Comparison of ENCODE assay signal across 8 mouse cellular contexts in genomic region chr5:137029273-137029585, GRCm38 (mm10). TPM values are rescaled to one million over a fixed set of nuclear protein-coding genes. Genes with fewer than 3 reads are reported as not detected.
DNase-seq lines count a peak whose midpoint lies in the region; ATAC-seq and TF ChIP-seq lines count a peak whose summit lies in the region.

No protein-coding gene starts in this region.

- H3K4me2 ChIP-seq in kidney, embryonic 14.5 days (replicated peaks; ENCODE audit: low read depth, low read length): peak overlapping the region; percentile 64
- peak overlapping the region; percentile 99 for H3K4me2 ChIP-seq in hindbrain, embryonic 13.5 days
- peak overlapping the region; percentile 96 for H3K4me2 ChIP-seq in midbrain, embryonic 13.5 days (replicated peaks)

- no peak overlapping the region for H3K27ac ChIP-seq in kidney, embryonic 14.5 days (ENCODE audit: low read depth, low read length)
- H3K27ac ChIP-seq in MEL (ENCODE audit: control insufficient read depth, low read depth, low read length): no peak overlapping the region
- no peak overlapping the region for H3K27ac ChIP-seq in hindbrain, embryonic 13.5 days
- H3K27ac ChIP-seq in midbrain, embryonic 13.5 days: no peak overlapping the region

- no peak for TF ChIP-seq POLR2A in MEL (IDR thresholded peaks at IDR 0.05; ENCODE audit: control insufficient read depth in 1 of 2, insufficient read depth in 1 of 2, low read depth in 1 of 2, low read length in 2 of 2, poor library complexity in 1 of 2)

- TF ChIP-seq EP300 in MEL (IDR thresholded peaks at IDR 0.05; ENCODE audit: low read depth in 1 of 2, low read length in 2 of 2): no peak

- no peaks in the 10 kb centered on the region for H3K9me3 ChIP-seq in kidney, embryonic 14.5 days (ENCODE audit: control insufficient read depth, low read length)
- H3K9me3 ChIP-seq in MEL (replicated peaks; ENCODE audit: insufficient read depth, low read length): no peaks in the 10 kb centered on the region
- H3K9me3 ChIP-seq in hindbrain, embryonic 13.5 days: no peaks in the 10 kb centered on the region
- H3K9me3 ChIP-seq in midbrain, embryonic 13.5 days: no peaks in the 10 kb centered on the region

- peak overlapping the region; percentile 35; the same call in 1 of the 2 replicates for H3K4me3 ChIP-seq in kidney, embryonic 14.5 days (ENCODE audit: low read length)
- peak overlapping the region in 1 of 2 experiments; percentile 46; a peak in 1 of 4 replicates for H3K4me3 ChIP-seq in MEL (ENCODE audit: control insufficient read depth in 1 of 2, insufficient read depth in 1 of 2, low read depth in 2 of 2, low read length in 2 of 2)
- peak overlapping the region; percentile 54 for H3K4me3 ChIP-seq in hindbrain, embryonic 13.5 days
- H3K4me3 ChIP-seq in midbrain, embryonic 13.5 days (replicated peaks): peak overlapping the region; percentile 55

- peaks cover 71% of the 10 kb centered on the region for H3K27me3 ChIP-seq in kidney, embryonic 14.5 days (ENCODE audit: control insufficient read depth, insufficient read depth, low read length)
- H3K27me3 ChIP-seq in MEL (ENCODE audit: control insufficient read depth in 1 of 2, insufficient read depth in 2 of 2, low read length in 2 of 2): peaks cover 0 to 3% of the 10 kb centered on the region in 2 experiments; a peak in 2 of 4 replicates
- peaks cover 84% of the 10 kb centered on the region for H3K27me3 ChIP-seq in hindbrain, embryonic 13.5 days
- peaks cover 84% of the 10 kb centered on the region for H3K27me3 ChIP-seq in midbrain, embryonic 13.5 days

- H3K9ac ChIP-seq in kidney, embryonic 14.5 days (ENCODE audit: low read depth, low read length): no peak overlapping the region
- peak overlapping the region; percentile 5 for H3K9ac ChIP-seq in MEL (ENCODE audit: control insufficient read depth, low read depth, low read length, poor library complexity, severe bottlenecking)
- H3K9ac ChIP-seq in hindbrain, embryonic 13.5 days: peak overlapping the region; percentile 71
- peak overlapping the region; percentile 44 for H3K9ac ChIP-seq in midbrain, embryonic 13.5 days (replicated peaks)

- H3K4me1 ChIP-seq in kidney, embryonic 14.5 days (ENCODE audit: control insufficient read depth, insufficient read depth, low read length): peaks cover 33% of the 10 kb centered on the region
- H3K4me1 ChIP-seq in MEL (ENCODE audit: control insufficient read depth in 1 of 2, insufficient read depth in 2 of 2, low read length in 2 of 2): peaks cover 3 to 13% of the 10 kb centered on the region in 2 experiments; a peak in 2 of 4 replicates
- peaks cover 53% of the 10 kb centered on the region for H3K4me1 ChIP-seq in hindbrain, embryonic 13.5 days (replicated peaks)
- peaks cover 45% of the 10 kb centered on the region for H3K4me1 ChIP-seq in midbrain, embryonic 13.5 days (replicated peaks)

- 0% methylated on average over 8 of the region's 8 CpGs for WGBS in kidney, embryonic 14.5 days
- WGBS in hindbrain, embryonic 13.5 days: 2% methylated on average over 8 of the region's 8 CpGs
- WGBS in midbrain, embryonic 13.5 days: 0% methylated on average over 8 of the region's 8 CpGs

- H3K36me3 ChIP-seq in kidney, embryonic 14.5 days (ENCODE audit: control insufficient read depth, insufficient read depth, low read length): no peaks in the 10 kb centered on the region
- peaks cover 0 to 6% of the 10 kb centered on the region in 2 experiments; a peak in 2 of 4 replicates for H3K36me3 ChIP-seq in MEL (ENCODE audit: control insufficient read depth in 1 of 2, insufficient read depth in 2 of 2, low read length in 2 of 2)
- H3K36me3 ChIP-seq in hindbrain, embryonic 13.5 days: no peaks in the 10 kb centered on the region
- no peaks in the 10 kb centered on the region for H3K36me3 ChIP-seq in midbrain, embryonic 13.5 days

- DNase-seq in kidney, adult 8-10 months: no peak
- DNase-seq in MEL (ENCODE audit: low read depth, low spot score): no peak
- DNase-seq in layer of hippocampus, postnatal 25 days (ENCODE audit: extremely low spot score in 1 of 2, low spot score in 1 of 2): no peak
- no peak for DNase-seq in kidney, postnatal 10 days
- no peak for DNase-seq in thymus, postnatal 36 days

- no peak for TF ChIP-seq CTCF in MEL (IDR thresholded peaks at IDR 0.05 in 2 of 3, conservative IDR thresholded peaks at IDR 0.05 in 1 of 3; ENCODE audit: control insufficient read depth in 1 of 3, insufficient read depth in 1 of 3, low read depth in 2 of 3, low read length in 3 of 3, poor library complexity in 1 of 3, severe bottlenecking in 1 of 3)

- no peaks in the 10 kb centered on the region; the same call in 1 of the 2 replicates for H3K79me2 ChIP-seq in MEL (ENCODE audit: control insufficient read depth, insufficient read depth, low read length, poor library complexity)

- no peak for TF ChIP-seq RAD21 in MEL (IDR thresholded peaks at IDR 0.05; ENCODE audit: low read depth, low read length)

- ATAC-seq in kidney, embryonic 14.5 days (ENCODE audit: low FRiP score, low TSS enrichment): no peak
- ATAC-seq in hindbrain, embryonic 13.5 days (ENCODE audit: low FRiP score): 0 out of 2 replicates have a peak, but pooled peaks have one; percentile 1
- ATAC-seq in midbrain, embryonic 13.5 days: peak; percentile 3

TF ChIP-seq in MEL, 35 proteins besides CTCF, POLR2A, EP300 and RAD21:
- TF ChIP-seq USF1 (IDR thresholded peaks at IDR 0.05; ENCODE audit: low read depth, low read length) (no peak), POLR2AphosphoS5 (IDR thresholded peaks at IDR 0.05; ENCODE audit: borderline replicate concordance, low read depth, low read length) (no peak), RCOR1 (IDR thresholded peaks at IDR 0.05; ENCODE audit: low read depth, low read length) (no peak), GATA1 (IDR thresholded peaks at IDR 0.05; ENCODE audit: low read depth, low read length) (no peak)

RNA-seq across cellular contexts. Expression of gene Vgf, which starts 3.0 kb away (rescaled TPM):
- polyA plus RNA-seq in kidney, embryonic 14.5 days (2014; fragmentation: Nextera tagmentation; extraction: Ambion mirVana): 0.16 and 0.36 TPM in 2 replicates
- total RNA-seq in MEL (2012; rRNA removed): 0.42 and 0.52 TPM in 2 replicates
- polyA plus RNA-seq in MEL (2012; ENCODE audit: insufficient read depth in 1 of 2, insufficient read length in 2 of 2, low read depth in 1 of 2, low replicate concordance in 2 of 2, missing spikeins in 1 of 2): 1 to 10 TPM in 1 of 2 experiments, not detected in 1; 1.4 TPM
- 1.6 and 1.9 TPM in 2 replicates for polyA plus RNA-seq in hindbrain, embryonic 13.5 days (2015; fragmentation: Nextera tagmentation; extraction: Ambion mirVana)
- 2.4 TPM in 2 replicates for polyA plus RNA-seq in midbrain, embryonic 13.5 days (2015; fragmentation: Nextera tagmentation; extraction: Ambion mirVana)
- total RNA-seq in layer of hippocampus, postnatal 25 days (2021): 100 to 1,000 TPM; 219 to 233 TPM

RNA-seq across cellular contexts. Expression of gene Ap1s1, which starts 16.7 kb away (rescaled TPM):
- polyA plus RNA-seq in kidney, embryonic 14.5 days (2014; fragmentation: Nextera tagmentation; extraction: Ambion mirVana): 145 and 152 TPM in 2 replicates
- total RNA-seq in MEL (2012; rRNA removed): 137 and 154 TPM in 2 replicates
- polyA plus RNA-seq in MEL (2012; ENCODE audit: insufficient read depth in 1 of 2, insufficient read length in 2 of 2, low read depth in 1 of 2, low replicate concordance in 2 of 2, missing spikeins in 1 of 2): 100 to 1,000 TPM; 211 to 218 TPM
- 220 and 236 TPM in 2 replicates for polyA plus RNA-seq in hindbrain, embryonic 13.5 days (2015; fragmentation: Nextera tagmentation; extraction: Ambion mirVana)
- polyA plus RNA-seq in midbrain, embryonic 13.5 days (2015; fragmentation: Nextera tagmentation; extraction: Ambion mirVana): 257 and 272 TPM in 2 replicates
- 100 to 1,000 TPM; 262 to 327 TPM for total RNA-seq in layer of hippocampus, postnatal 25 days (2021)

RNA-seq across cellular contexts. Expression of gene Znhit1, which starts 41.4 kb away (rescaled TPM):
- polyA plus RNA-seq in kidney, embryonic 14.5 days (2014; fragmentation: Nextera tagmentation; extraction: Ambion mirVana): 80.6 and 93.2 TPM in 2 replicates
- total RNA-seq in MEL (2012; rRNA removed): 51.8 and 56.6 TPM in 2 replicates
- polyA plus RNA-seq in MEL (2012; ENCODE audit: insufficient read depth in 1 of 2, insufficient read length in 2 of 2, low read depth in 1 of 2, low replicate concordance in 2 of 2, missing spikeins in 1 of 2): 100 to 1,000 TPM in 1 of 2 experiments, not detected in 1; 123 TPM
- polyA plus RNA-seq in hindbrain, embryonic 13.5 days (2015; fragmentation: Nextera tagmentation; extraction: Ambion mirVana): 107 and 109 TPM in 2 replicates
- polyA plus RNA-seq in midbrain, embryonic 13.5 days (2015; fragmentation: Nextera tagmentation; extraction: Ambion mirVana): 110 TPM in 2 replicates
- total RNA-seq in layer of hippocampus, postnatal 25 days (2021): 10 to 100 TPM; 75.4 to 90.7 TPM

RNA-seq across cellular contexts. Expression of gene Plod3, which starts 42.4 kb away (rescaled TPM):
- polyA plus RNA-seq in kidney, embryonic 14.5 days (2014; fragmentation: Nextera tagmentation; extraction: Ambion mirVana): 28.5 and 41.4 TPM in 2 replicates
- total RNA-seq in MEL (2012; rRNA removed): 47.3 and 56.0 TPM in 2 replicates
- polyA plus RNA-seq in MEL (2012; ENCODE audit: insufficient read depth in 1 of 2, insufficient read length in 2 of 2, low read depth in 1 of 2, low replicate concordance in 2 of 2, missing spikeins in 1 of 2): 10 to 100 TPM in 1 of 2 experiments, not detected in 1; 62.8 TPM
- polyA plus RNA-seq in hindbrain, embryonic 13.5 days (2015; fragmentation: Nextera tagmentation; extraction: Ambion mirVana): 34.0 and 38.1 TPM in 2 replicates
- 34.8 and 35.1 TPM in 2 replicates for polyA plus RNA-seq in midbrain, embryonic 13.5 days (2015; fragmentation: Nextera tagmentation; extraction: Ambion mirVana)
- total RNA-seq in layer of hippocampus, postnatal 25 days (2021): 10 to 100 TPM; 35.0 to 39.8 TPM

RNA-seq across cellular contexts. Expression of gene Serpine1, which starts 42.8 kb away (rescaled TPM):
- 0.26 and 0.32 TPM in 2 replicates for polyA plus RNA-seq in kidney, embryonic 14.5 days (2014; fragmentation: Nextera tagmentation; extraction: Ambion mirVana)
- total RNA-seq in MEL (2012; rRNA removed): 0.04 and 0.13 TPM in 2 replicates
- under 1 TPM in 1 of 2 experiments, not detected in 1; 0.11 TPM for polyA plus RNA-seq in MEL (2012; ENCODE audit: insufficient read depth in 1 of 2, insufficient read length in 2 of 2, low read depth in 1 of 2, low replicate concordance in 2 of 2, missing spikeins in 1 of 2)
- 0.06 and 0.16 TPM in 2 replicates for polyA plus RNA-seq in hindbrain, embryonic 13.5 days (2015; fragmentation: Nextera tagmentation; extraction: Ambion mirVana)
- 0.17 TPM in 1 of 2 replicates, not detected in the other for polyA plus RNA-seq in midbrain, embryonic 13.5 days (2015; fragmentation: Nextera tagmentation; extraction: Ambion mirVana)
- under 1 TPM; 0.27 to 0.52 TPM for total RNA-seq in layer of hippocampus, postnatal 25 days (2021)
